Mouse (Mus musculus) liver, embryonic 15.5 days (tissue): ENCODE measurements around the gene Bnc2. TPM values are rescaled to one million over a fixed set of nuclear protein-coding genes. Genes with fewer than 3 reads are reported as not detected.

Source experiments
- ATAC-seq: fragments of 200-750 bp; cut with Nextera tagmentation; 2 replicates; pipeline ENCODE4 v1.8.0; 2017; ENCODE audit warnings: moderate number of reproducible peaks, mild to moderate bottlenecking, moderate library complexity; ENCODE audit not compliant: insufficient read depth
- H3K27ac ChIP-seq: fragments of 300-500 bp; sonication (generic); replicated peaks from 2 replicates; pipeline ENCODE4 v1.5.1; 2015; ENCODE audit warnings: mild to moderate bottlenecking, inconsistent platforms
- H3K27me3 ChIP-seq: fragments of 300-500 bp; sonication (generic); 2 replicates; pipeline ENCODE4 v1.6.1; 2015; ENCODE audit warnings: mild to moderate bottlenecking, inconsistent platforms
- H3K36me3 ChIP-seq: fragments of 300-500 bp; sonication (generic); replicated peaks from 2 replicates; pipeline ENCODE4 v1.6.1; 2015; ENCODE audit warnings: moderate library complexity, mild to moderate bottlenecking, inconsistent platforms
- H3K4me1 ChIP-seq: fragments of 300-500 bp; sonication (generic); replicated peaks from 2 replicates; pipeline ENCODE4 v1.6.1; 2015; ENCODE audit warnings: inconsistent platforms
- H3K4me2 ChIP-seq: fragments of 300-500 bp; sonication (generic); 2 replicates; pipeline ENCODE4 v1.6.1; 2015; ENCODE audit warnings: moderate library complexity, mild to moderate bottlenecking, inconsistent platforms
- H3K4me3 ChIP-seq: fragments of 300-500 bp; sonication (generic); replicated peaks from 2 replicates; pipeline ENCODE4 v1.5.1; 2015; ENCODE audit warnings: mild to moderate bottlenecking, inconsistent platforms
- H3K9ac ChIP-seq: fragments of 300-500 bp; sonication (generic); 2 replicates; pipeline ENCODE4 v1.6.1; 2015; ENCODE audit warnings: moderate library complexity, mild to moderate bottlenecking, inconsistent platforms
- H3K9me3 ChIP-seq: fragments of 300-500 bp; sonication (generic); replicated peaks from 2 replicates; pipeline ENCODE4 v1.6.1; 2016; ENCODE audit warnings: inconsistent platforms
- WGBS: fragments of 180-500 bp; shearing (Covaris S2); methylation state at CpG from one replicate; pipeline ENCODE4 v1.1.7; 2015; ENCODE audit warnings: mixed read lengths; ENCODE audit not compliant: insufficient replicate concordance; 5-methylcytosine and 5-hydroxymethylcytosine counted together
- polyA plus RNA-seq: library from polyadenylated mRNA; unstranded; fragments of >200 nt; fragmentation: Nextera tagmentation; extraction: Ambion mirVana; gene quantifications from 2 replicates; pipeline ENCODE4 v1.2.1, GENCODE M21; 2015

The Bnc2 gene
- polyA plus RNA-seq, 1 experiment from 2014 or later: 0.36 TPM

DNA sequence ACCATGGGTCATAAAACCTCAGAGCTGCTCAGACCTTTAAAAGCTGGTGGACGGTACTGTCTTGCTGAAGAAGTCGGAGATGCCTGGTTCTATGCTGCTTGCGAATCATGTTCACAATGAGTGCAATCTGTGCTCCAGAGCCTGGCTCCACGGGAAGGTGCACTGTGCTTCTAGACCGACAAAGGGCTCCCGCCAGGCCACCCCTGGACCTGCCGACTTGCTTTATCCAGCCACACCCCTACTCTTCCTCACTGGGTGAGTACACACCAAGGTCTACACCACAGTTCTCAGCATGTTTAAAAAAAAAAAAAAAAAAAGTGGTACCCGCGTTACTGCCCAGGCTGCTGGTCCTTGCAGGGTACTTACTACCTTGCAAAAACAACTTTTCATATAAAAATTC, 174.8 kb downstream of the Bnc2 start:
- H3K36me3 ChIP-seq: no peaks in the 10 kb centered on the region
- H3K9ac ChIP-seq: no peak overlapping the region
- no peak for ATAC-seq
- WGBS: 60% methylated on average over 9 of the region's 9 CpGs
- H3K4me3 ChIP-seq: no peak overlapping the region
- no peaks in the 10 kb centered on the region for H3K9me3 ChIP-seq
- no peak overlapping the region for H3K4me2 ChIP-seq
- H3K27ac ChIP-seq: no peak overlapping the region
- no peaks in the 10 kb centered on the region for H3K27me3 ChIP-seq
- no peaks in the 10 kb centered on the region for H3K4me1 ChIP-seq

DNA sequence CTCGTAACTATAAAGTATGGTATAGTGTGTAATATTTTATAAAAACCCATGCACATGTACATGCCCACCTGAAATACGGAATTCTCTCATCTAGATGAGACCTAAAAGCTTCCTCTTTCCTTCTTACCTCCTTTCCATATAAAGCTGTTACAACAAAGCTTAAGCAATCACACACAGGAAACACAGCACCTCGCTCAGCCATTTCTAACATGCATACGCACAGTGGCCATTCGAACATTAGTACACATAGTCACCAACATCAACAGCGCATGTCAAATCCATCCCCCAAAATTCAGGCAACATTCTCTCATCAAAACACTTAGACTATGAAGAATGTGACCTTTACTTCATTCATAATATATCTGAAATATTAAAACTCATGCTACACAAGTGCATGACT, 176.6 kb downstream of the Bnc2 start:
- H3K4me3 ChIP-seq: no peak overlapping the region
- no peak overlapping the region for H3K4me2 ChIP-seq
- H3K27me3 ChIP-seq: no peaks in the 10 kb centered on the region
- no peak overlapping the region for H3K9ac ChIP-seq
- 64% methylated on average over 6 of the region's 6 CpGs for WGBS
- H3K36me3 ChIP-seq: no peaks in the 10 kb centered on the region
- ATAC-seq: no peak
- no peaks in the 10 kb centered on the region for H3K4me1 ChIP-seq
- H3K27ac ChIP-seq: no peak overlapping the region
- no peaks in the 10 kb centered on the region for H3K9me3 ChIP-seq

DNA sequence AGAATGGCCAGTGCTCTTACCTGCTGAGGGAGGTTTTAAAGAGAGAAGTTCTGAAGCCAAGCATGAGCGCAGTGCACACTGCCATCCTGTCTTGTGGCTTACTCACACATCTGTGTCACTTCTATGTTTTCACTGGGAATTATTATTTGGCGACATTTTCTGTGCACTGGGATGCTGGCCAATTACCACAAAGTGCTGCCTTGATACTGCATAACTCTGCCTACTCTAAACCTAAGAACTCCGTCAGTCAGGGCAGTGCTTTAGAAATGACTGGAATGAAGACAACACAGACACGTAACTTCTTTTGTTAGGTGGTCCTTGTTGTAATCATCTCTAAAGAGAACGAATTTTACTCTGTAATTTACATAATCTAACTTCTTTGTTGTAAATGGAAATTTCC, 186.8 kb downstream of the Bnc2 start:
- WGBS: 55% methylated on average over 5 of the region's 5 CpGs
- Histone ChIP-seq H3K4me1 (no peaks in the 10 kb centered on the region), H3K9me3 (no peaks in the 10 kb centered on the region), H3K27me3 (no peaks in the 10 kb centered on the region), H3K4me3 (no peak overlapping the region), H3K4me2 (no peak overlapping the region), H3K9ac (no peak overlapping the region), H3K36me3 (no peaks in the 10 kb centered on the region), H3K27ac (no peak overlapping the region)
- ATAC-seq: no peak

DNA sequence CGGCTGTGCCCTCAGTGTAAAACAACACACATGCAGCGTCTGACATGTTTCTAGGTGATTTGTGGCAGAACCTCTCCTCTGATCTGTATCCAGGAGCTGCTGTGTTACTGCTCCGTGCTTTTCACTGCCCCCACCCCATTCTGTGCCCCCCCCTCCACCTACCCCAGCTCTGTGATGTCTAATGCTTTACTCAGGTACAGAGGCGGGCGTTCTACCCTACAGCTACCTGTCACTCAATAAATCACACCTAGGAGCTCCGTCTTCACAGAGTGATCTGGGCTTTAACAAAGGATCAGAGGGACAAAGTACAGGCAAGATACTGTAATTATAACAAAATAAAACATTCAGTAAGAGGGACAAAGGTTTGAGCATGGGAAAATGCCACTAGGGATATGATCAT, 192.4 kb downstream of the Bnc2 start:
- WGBS: 49% methylated on average over 6 of the region's 6 CpGs
- Histone ChIP-seq H3K9me3 (no peaks in the 10 kb centered on the region), H3K27ac (no peak overlapping the region), H3K4me1 (no peaks in the 10 kb centered on the region), H3K4me3 (no peak overlapping the region), H3K4me2 (no peak overlapping the region), H3K36me3 (no peaks in the 10 kb centered on the region), H3K9ac (no peak overlapping the region), H3K27me3 (no peaks in the 10 kb centered on the region)
- ATAC-seq: no peak

DNA sequence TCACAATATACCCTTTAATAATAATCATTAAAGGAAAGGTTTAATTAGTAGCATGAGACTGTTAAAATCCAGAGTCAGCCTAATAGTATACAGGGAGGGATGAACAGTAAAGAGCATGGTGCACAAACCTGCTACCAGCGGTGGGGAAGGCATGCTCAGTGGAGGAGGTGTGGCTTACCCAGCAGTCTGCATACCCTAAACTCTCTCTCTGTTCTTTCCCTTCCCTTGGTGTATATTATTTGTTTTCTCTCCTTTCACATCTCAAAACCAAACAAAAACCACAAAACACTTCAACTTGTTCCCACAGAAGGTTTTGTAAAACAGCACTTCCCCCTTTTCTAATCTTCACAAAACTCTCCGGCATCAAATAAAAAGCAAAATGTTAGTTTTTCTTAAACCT, 202.4 kb downstream of the Bnc2 start:
- no peaks in the 10 kb centered on the region for H3K36me3 ChIP-seq
- no peak overlapping the region for H3K4me2 ChIP-seq
- ATAC-seq: no peak
- H3K4me3 ChIP-seq: no peak overlapping the region
- H3K4me1 ChIP-seq: no peaks in the 10 kb centered on the region
- H3K9me3 ChIP-seq: no peaks in the 10 kb centered on the region
- no peak overlapping the region for H3K9ac ChIP-seq
- H3K27ac ChIP-seq: no peak overlapping the region
- H3K27me3 ChIP-seq: no peaks in the 10 kb centered on the region
- 34% methylated on average over 2 of the region's 2 CpGs for WGBS

DNA sequence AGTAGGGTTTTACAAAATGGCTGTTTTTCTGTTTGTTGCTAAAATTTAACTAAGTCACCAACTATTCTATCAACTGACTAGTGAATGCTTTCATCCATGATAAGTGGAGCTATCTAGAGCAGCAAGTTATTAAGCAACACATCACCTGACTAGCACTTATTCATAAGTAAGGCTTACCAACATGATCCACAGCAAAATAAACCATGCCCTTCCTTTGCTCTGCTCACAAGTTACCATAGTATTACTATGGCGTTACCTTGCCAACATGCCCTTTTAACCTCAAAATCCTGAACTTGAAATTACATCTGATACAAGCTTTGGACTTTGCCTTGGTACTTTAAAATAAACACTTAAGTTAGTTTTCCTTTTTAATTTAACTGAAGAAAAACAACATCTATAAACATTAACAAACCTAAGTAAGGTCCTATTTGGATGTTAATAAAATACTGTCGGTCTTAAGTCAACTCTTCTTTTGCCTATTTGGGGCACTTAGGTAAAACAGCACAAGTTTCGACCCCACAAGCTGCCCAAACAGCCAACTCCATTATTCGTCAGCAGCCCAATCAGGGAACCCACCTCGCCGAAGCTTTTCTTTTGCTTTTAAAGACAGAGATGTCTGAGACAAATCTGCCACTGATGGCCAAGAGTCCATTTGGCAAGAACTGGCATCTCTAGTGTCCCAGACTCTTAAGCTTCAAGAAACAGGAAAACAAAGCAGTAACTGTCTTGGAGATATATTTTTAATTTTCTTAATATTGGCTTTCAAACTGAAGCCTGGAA, 204.8 kb downstream of the Bnc2 start:
- H3K36me3 ChIP-seq: no peaks in the 10 kb centered on the region
- no peak overlapping the region for H3K4me2 ChIP-seq
- H3K9ac ChIP-seq: no peak overlapping the region
- no peak for ATAC-seq
- H3K4me3 ChIP-seq: no peak overlapping the region
- H3K27me3 ChIP-seq: no peaks in the 10 kb centered on the region
- H3K27ac ChIP-seq: no peak overlapping the region
- 55% methylated on average over 6 of the region's 6 CpGs for WGBS
- no peaks in the 10 kb centered on the region for H3K9me3 ChIP-seq
- no peaks in the 10 kb centered on the region for H3K4me1 ChIP-seq

DNA sequence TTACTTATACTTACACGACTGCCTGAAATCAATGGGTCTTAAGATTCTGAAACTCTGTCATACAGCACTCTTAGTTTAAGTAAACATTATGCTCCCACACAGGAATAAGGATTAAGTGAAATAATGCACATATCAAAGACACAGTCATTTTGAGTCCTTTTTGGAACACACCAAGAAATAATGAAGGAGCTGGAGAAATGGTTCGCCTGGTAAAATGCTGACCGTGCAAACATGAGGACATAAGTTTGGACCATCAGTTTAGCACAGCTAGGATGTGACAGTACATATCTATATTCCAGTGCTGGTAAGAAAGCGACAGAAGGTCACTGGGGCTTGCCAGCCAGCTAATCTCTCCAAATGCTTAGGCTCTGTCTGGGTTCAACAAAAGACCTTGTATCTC, 205.7 kb downstream of the Bnc2 start:
- Histone ChIP-seq H3K4me2 (no peak overlapping the region), H3K27ac (no peak overlapping the region), H3K4me1 (no peaks in the 10 kb centered on the region), H3K27me3 (no peaks in the 10 kb centered on the region), H3K36me3 (no peaks in the 10 kb centered on the region), H3K9me3 (no peaks in the 10 kb centered on the region), H3K9ac (no peak overlapping the region), H3K4me3 (no peak overlapping the region)
- 66% methylated on average over 4 of the region's 4 CpGs for WGBS
- ATAC-seq: no peak

DNA sequence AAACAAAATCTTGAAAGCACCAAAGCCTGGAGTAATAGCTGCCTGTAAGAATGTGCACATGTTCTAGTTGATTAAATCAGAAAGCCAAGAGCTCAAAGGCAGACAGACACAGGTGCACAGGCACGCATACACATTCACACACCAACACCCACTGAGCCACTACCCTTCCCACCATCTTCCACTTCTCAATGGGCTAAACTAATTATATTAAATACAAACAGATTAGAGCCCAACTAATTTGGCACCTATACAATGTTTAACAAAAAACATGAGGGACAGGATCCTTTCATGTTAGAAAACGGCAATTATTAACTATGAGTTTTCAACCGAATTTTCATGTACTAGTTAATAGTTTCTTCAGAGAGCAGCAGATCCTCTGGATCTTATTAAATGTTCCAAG, 207.4 kb downstream of the Bnc2 start:
- WGBS: 70% methylated on average over 3 of the region's 3 CpGs
- H3K9ac ChIP-seq: no peak overlapping the region
- H3K4me2 ChIP-seq: no peak overlapping the region
- no peaks in the 10 kb centered on the region for H3K36me3 ChIP-seq
- H3K9me3 ChIP-seq: no peaks in the 10 kb centered on the region
- H3K4me3 ChIP-seq: no peak overlapping the region
- no peaks in the 10 kb centered on the region for H3K4me1 ChIP-seq
- H3K27me3 ChIP-seq: no peaks in the 10 kb centered on the region
- H3K27ac ChIP-seq: no peak overlapping the region
- no peak for ATAC-seq

DNA sequence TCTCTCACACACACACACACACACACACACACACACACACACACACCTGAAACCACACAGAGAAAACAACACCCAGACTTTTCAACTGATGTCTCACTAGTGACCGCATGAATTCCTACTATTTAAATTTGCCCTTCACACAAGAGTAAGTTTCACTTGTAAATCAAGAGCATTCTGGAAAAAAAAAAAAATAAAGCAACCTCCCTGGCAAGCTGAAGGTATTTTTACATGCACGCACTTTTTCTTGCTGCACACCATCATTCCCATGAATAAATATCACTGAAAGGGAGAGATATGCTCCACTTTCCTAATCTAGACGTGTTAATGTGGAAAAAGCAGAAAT, 216.9 kb downstream of the Bnc2 start:
- H3K9ac ChIP-seq: no peak overlapping the region

DNA sequence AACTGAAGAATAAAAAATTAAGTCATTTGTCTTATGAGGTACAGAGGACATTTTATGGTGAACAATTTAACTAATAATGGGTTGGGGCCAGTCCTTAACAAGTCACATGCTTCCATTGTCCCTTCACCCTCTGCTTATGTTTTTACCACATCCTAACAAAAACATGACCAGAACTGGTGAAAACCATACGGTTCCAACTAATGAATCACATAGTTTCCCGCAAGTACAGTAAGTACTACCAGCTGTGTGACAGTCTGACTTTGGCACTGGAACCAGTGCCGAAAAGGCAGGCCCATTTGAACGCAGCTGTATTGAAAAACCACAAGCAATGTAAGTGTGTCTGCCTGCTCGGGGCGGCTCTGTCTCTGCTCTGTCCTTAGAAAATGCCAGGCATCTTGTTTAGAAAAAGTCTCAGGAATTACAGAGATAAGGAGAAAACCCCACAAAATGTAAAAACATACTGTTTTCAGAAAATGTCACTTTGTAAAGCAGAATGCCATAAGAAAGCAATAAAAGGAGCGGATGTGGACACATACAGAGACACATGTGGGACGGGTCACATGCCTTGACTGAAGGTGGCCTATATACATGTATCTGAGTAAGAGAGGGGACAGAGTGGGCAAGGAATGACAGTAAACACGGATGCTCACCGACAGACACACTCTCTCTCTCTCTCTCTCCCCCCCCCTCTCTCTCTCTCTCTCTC, 217.4 kb downstream of the Bnc2 start:
- 58% methylated on average over 10 of the region's 10 CpGs for WGBS
- H3K27ac ChIP-seq: no peak overlapping the region
- no peak overlapping the region for H3K4me2 ChIP-seq
- H3K36me3 ChIP-seq: no peaks in the 10 kb centered on the region
- H3K4me1 ChIP-seq: no peaks in the 10 kb centered on the region
- ATAC-seq: no peak
- no peak overlapping the region for H3K4me3 ChIP-seq
- H3K9ac ChIP-seq: no peak overlapping the region
- no peaks in the 10 kb centered on the region for H3K27me3 ChIP-seq
- no peaks in the 10 kb centered on the region for H3K9me3 ChIP-seq

More for the DNA sequence above, 216.9 kb downstream of the Bnc2 start:
- no peaks in the 10 kb centered on the region for H3K27me3 ChIP-seq
- ATAC-seq: no peak
- no peak overlapping the region for H3K4me2 ChIP-seq
- H3K36me3 ChIP-seq: no peaks in the 10 kb centered on the region
- 74% methylated on average over 3 of the region's 3 CpGs for WGBS
- H3K4me3 ChIP-seq: no peak overlapping the region
- H3K27ac ChIP-seq: no peak overlapping the region
- no peaks in the 10 kb centered on the region for H3K4me1 ChIP-seq
- no peaks in the 10 kb centered on the region for H3K9me3 ChIP-seq

DNA sequence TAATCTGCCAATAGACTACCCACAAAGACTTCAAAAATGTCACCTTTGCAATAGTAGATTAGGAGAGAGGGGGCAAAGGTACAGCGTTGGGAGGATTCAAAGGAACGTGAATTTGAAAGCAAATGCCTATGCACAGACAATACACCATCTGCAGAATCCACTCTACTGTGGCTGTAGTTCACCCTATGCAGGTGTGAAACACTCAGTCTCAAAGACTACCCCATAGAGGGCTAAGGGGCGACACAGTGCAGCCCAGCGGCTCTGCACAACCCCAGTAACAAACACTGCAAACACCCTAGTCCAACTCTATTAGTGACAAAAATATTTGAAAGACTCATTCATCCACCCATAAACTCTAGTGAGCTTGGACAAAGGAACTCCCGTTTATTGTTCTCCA, 218.2 kb downstream of the Bnc2 start:
- Histone ChIP-seq H3K4me2 (no peak overlapping the region), H3K4me1 (no peaks in the 10 kb centered on the region), H3K36me3 (no peaks in the 10 kb centered on the region), H3K4me3 (no peak overlapping the region), H3K9ac (no peak overlapping the region), H3K9me3 (no peaks in the 10 kb centered on the region), H3K27ac (no peak overlapping the region), H3K27me3 (no peaks in the 10 kb centered on the region)
- no peak for ATAC-seq
- WGBS: 65% methylated on average over 5 of the region's 5 CpGs
